Mouse (Mus musculus) hindbrain, embryonic 12.5 days (tissue): Measurements from ENCODE around the gene Ms4a6c. TPM values are rescaled to one million over a fixed set of nuclear protein-coding genes. Genes with fewer than 3 reads are reported as not detected.
"Not testable (repeated sequence)": the region's sequence is repeated elsewhere in the genome, so short reads cannot be mapped to it uniquely, and the experiment has no call there.

Experiments used
- ATAC-seq: fragments of 200-750 bp; cut with Nextera tagmentation; 2 replicates; pipeline ENCODE4 v1.8.0; 2017; ENCODE audit warnings: moderate TSS enrichment; ENCODE audit not compliant: low FRiP score
- H3K27ac ChIP-seq: fragments of 300-500 bp; sonication (generic); 2 replicates; pipeline ENCODE4 v1.5.1; 2016; ENCODE audit warnings: mild to moderate bottlenecking
- H3K27me3 ChIP-seq: fragments of 300-500 bp; sonication (generic); 2 replicates; pipeline ENCODE4 v1.6.1; 2016; ENCODE audit warnings: mild to moderate bottlenecking
- H3K36me3 ChIP-seq: fragments of 300-500 bp; sonication (generic); 2 replicates; pipeline ENCODE4 v1.6.1; 2016; ENCODE audit warnings: mild to moderate bottlenecking
- H3K4me1 ChIP-seq: fragments of 300-500 bp; sonication (generic); 2 replicates; pipeline ENCODE4 v1.6.1; 2016
- H3K4me2 ChIP-seq: fragments of 300-500 bp; sonication (generic); replicated peaks from 2 replicates; pipeline ENCODE4 v1.6.1; 2016; ENCODE audit warnings: mild to moderate bottlenecking
- H3K4me3 ChIP-seq: fragments of 300-500 bp; sonication (generic); 2 replicates; pipeline ENCODE4 v1.5.1; 2016; ENCODE audit warnings: mild to moderate bottlenecking
- H3K9ac ChIP-seq: fragments of 300-500 bp; sonication (generic); 2 replicates; pipeline ENCODE4 v1.6.1; 2016; ENCODE audit warnings: mild to moderate bottlenecking, moderate library complexity
- H3K9me3 ChIP-seq: fragments of 300-500 bp; sonication (generic); replicated peaks from 2 replicates; pipeline ENCODE4 v1.6.1; 2016; ENCODE audit warnings: mild to moderate bottlenecking
- WGBS: fragments of 180-500 bp; shearing (Covaris S2); methylation state at CpG from one replicate; pipeline ENCODE4 v1.1.7; 2016; 5-methylcytosine and 5-hydroxymethylcytosine counted together
- polyA plus RNA-seq: library from polyadenylated mRNA; unstranded; fragments of >200 nt; fragmentation: Nextera tagmentation; extraction: Ambion mirVana; gene quantifications from 2 replicates; pipeline ENCODE4 v1.2.1, GENCODE M21; 2016

The Ms4a6c gene
- polyA plus RNA-seq: 1.8 and 2.6 TPM in 2 replicates

DNA sequence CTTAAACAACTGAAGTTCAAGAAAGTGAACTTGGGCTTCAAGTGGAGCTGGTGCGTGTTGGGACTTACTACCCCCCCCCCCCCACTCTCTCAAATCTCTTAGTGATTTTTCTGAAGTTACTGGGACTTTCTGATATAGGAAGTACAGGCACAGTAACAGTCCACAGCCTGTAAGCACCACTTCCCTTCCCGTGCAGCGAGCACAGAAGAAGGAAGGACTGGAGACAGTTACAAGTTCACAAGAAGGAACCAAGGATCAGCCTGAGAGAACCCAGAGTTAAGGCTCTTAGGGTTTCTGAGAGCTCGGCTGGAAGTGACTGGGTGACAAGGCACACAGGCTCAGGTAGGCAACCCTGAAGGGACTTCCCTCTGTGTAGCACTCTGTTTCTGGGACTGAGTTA, at the start of gene Ms4a6c:
TSS of gene Ms4a6c (plus strand) at position 152 of the 400 bp plus-strand sequence.
- not testable (repeated sequence) for H3K4me1 ChIP-seq, H3K4me3 ChIP-seq, H3K9ac ChIP-seq, ATAC-seq, H3K27me3 ChIP-seq, H3K9me3 ChIP-seq, H3K36me3 ChIP-seq, H3K27ac ChIP-seq, H3K4me2 ChIP-seq
- 90% methylated on average over 4 of the region's 4 CpGs for WGBS

DNA sequence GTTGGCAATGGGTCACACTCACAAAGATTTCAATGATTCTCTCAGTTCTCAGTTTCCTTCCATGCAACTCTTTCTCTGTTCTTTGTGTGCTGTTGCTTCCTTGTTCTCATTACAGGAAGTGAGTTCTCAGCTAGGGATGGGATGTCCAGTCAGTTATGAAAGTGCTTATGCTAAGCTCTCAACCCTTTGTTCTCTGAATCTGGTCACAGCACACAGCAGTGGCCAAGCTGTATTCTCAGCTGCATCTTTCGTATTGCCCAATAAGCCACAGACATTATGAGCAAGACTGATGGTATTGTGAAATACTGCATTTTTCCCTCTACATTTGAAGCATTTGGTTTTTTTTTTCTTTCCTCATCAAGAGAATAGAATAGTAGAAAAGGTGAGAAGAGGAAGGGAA, 38.0 kb upstream of the Ms4a6c start:
- H3K4me3 ChIP-seq, H3K4me2 ChIP-seq, H3K9me3 ChIP-seq, ATAC-seq, H3K36me3 ChIP-seq, H3K4me1 ChIP-seq, H3K9ac ChIP-seq, H3K27me3 ChIP-seq, H3K27ac ChIP-seq: not testable (repeated sequence)
- WGBS: 88% methylated on average over 1 of the region's 1 CpGs

- no peak for ATAC-seq
- Histone ChIP-seq H3K4me1 (no peaks in the 10 kb centered on the region), H3K4me3 (no peak overlapping the region), H3K4me2 (no peak overlapping the region), H3K9me3 (no peaks in the 10 kb centered on the region), H3K27ac (no peak overlapping the region), H3K36me3 (no peaks in the 10 kb centered on the region), H3K27me3 (no peaks in the 10 kb centered on the region), H3K9ac (no peak overlapping the region)
- WGBS: 93% methylated on average over 4 of the region's 4 CpGs
Measured at GRCm38 (mm10) chr19:11435058-11435834, 33.9 kb upstream of the Ms4a6c start.

GRCm38 (mm10) chr19:11443338-11443737, 25.8 kb upstream of the Ms4a6c start, which contains the start of gene Ms4a4b:
TSS of gene Ms4a4b (plus strand) at chr19:11443553.
- H3K4me3 ChIP-seq: no peak within 1 kb of the TSS
- no peaks in the 10 kb centered on the region for H3K4me1 ChIP-seq
- H3K36me3 ChIP-seq: no peaks in the 10 kb centered on the region
- ATAC-seq: no peak
- no peak within 1 kb of the TSS for H3K27ac ChIP-seq
- H3K27me3 ChIP-seq: no peaks in the 10 kb centered on the region
- H3K9me3 ChIP-seq: no peaks in the 10 kb centered on the region
- H3K9ac ChIP-seq: no peak within 1 kb of the TSS
- H3K4me2 ChIP-seq: no peak within 1 kb of the TSS

- no peaks in the 10 kb centered on the region for H3K27me3 ChIP-seq
- no peak overlapping the region for H3K4me3 ChIP-seq
- H3K27ac ChIP-seq: no peak overlapping the region
- no peaks in the 10 kb centered on the region for H3K9me3 ChIP-seq
- ATAC-seq: no peak
- H3K4me1 ChIP-seq: no peaks in the 10 kb centered on the region
- no peaks in the 10 kb centered on the region for H3K36me3 ChIP-seq
- H3K9ac ChIP-seq: no peak overlapping the region
- WGBS: 84% methylated on average over 5 of the region's 5 CpGs
- H3K4me2 ChIP-seq: no peak overlapping the region
Measured at GRCm38 (mm10) chr19:11443964-11444363, 25.2 kb upstream of the Ms4a6c start.

DNA sequence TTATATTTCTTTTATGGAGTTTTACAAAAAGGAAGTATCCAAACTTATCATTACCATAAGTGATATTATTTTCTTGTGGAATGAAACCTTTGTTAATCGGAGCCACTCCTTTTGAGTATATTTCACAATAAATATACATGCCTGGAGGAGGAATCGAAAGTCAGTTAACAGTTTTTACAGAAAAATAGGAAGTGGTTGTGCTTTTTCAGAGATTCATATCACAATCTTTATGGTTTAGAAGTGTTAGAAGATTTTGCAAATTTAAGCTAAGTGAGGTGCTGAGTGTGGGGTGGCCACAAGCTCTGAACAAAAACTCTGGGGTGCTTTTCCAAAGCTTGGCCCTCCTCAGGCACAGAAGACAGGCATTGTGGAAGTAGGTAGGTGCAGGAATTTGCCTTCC, 21.9 kb upstream of the Ms4a6c start:
- no peak for ATAC-seq
- Histone ChIP-seq H3K9me3 (no peaks in the 10 kb centered on the region), H3K27me3 (no peaks in the 10 kb centered on the region), H3K4me3 (no peak overlapping the region), H3K27ac (no peak overlapping the region), H3K4me1 (no peaks in the 10 kb centered on the region), H3K9ac (no peak overlapping the region), H3K4me2 (no peak overlapping the region), H3K36me3 (no peaks in the 10 kb centered on the region)
- 89% methylated on average over 2 of the region's 2 CpGs for WGBS

DNA sequence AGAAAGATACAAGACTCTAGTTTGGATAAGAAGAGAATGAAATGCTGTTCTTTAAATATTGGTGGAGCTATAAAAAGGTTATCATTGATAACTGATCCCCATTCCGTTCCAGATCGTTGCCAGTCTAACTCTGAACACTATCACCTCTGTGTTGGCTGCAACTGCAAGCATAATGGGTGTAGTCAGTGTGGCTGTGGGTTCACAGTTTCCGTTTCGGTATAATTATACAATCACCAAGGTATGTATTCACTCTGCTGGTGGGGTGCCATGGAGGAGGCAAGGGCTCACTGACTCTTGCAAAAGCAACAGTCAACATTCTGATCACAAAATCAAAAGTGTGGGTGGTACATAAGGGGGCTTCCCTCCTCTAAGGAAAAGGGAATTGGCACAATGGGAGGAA, 10.1 kb upstream of the Ms4a6c start:
- H3K9me3 ChIP-seq, H3K4me1 ChIP-seq, H3K27me3 ChIP-seq, H3K27ac ChIP-seq, H3K36me3 ChIP-seq, ATAC-seq, H3K4me2 ChIP-seq, H3K4me3 ChIP-seq, H3K9ac ChIP-seq: not testable (repeated sequence)
- WGBS: 81% methylated on average over 4 of the region's 4 CpGs

- H3K4me2 ChIP-seq, H3K9ac ChIP-seq, ATAC-seq, H3K4me1 ChIP-seq, H3K9me3 ChIP-seq, H3K27me3 ChIP-seq, H3K27ac ChIP-seq, H3K4me3 ChIP-seq, H3K36me3 ChIP-seq: not testable (repeated sequence)
- 58% methylated on average over 1 of the region's 1 CpGs for WGBS
Measured at GRCm38 (mm10) chr19:11464795-11465194, 4.4 kb upstream of the Ms4a6c start.

DNA sequence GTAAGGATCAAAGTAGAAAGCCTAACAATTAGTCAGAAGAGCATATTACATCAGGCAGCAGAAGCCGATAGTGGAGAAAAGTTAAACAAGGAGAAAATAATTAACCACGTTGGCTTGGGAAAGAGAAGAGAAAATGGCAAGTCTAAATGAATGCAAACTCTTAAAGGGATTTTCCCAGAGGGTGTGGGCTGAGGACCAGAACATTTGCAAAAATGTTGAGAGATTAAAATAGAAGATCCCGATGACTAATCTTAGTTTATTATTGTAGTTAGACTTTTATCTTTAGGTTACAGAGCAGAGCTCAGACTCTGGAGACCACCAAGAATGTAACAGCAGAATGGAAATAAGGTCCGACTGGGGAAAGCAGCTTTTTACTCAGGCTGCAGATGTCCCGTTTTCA, 2.7 kb upstream of the Ms4a6c start:
- no peak overlapping the region for H3K9ac ChIP-seq
- no peaks in the 10 kb centered on the region for H3K4me1 ChIP-seq
- no peak overlapping the region for H3K27ac ChIP-seq
- ATAC-seq: no peak
- H3K4me3 ChIP-seq: no peak overlapping the region
- no peaks in the 10 kb centered on the region for H3K9me3 ChIP-seq
- WGBS: 82% methylated on average over 5 of the region's 5 CpGs
- H3K27me3 ChIP-seq: no peaks in the 10 kb centered on the region
- H3K36me3 ChIP-seq: no peaks in the 10 kb centered on the region
- no peak overlapping the region for H3K4me2 ChIP-seq

- not testable (repeated sequence) for H3K27ac ChIP-seq, ATAC-seq, H3K27me3 ChIP-seq, H3K36me3 ChIP-seq, H3K4me3 ChIP-seq, H3K4me2 ChIP-seq, H3K9me3 ChIP-seq, H3K9ac ChIP-seq, H3K4me1 ChIP-seq
- 68% methylated on average over 1 of the region's 1 CpGs for WGBS
Measured at GRCm38 (mm10) chr19:11468361-11468760, 805 bp upstream of the Ms4a6c start.

DNA sequence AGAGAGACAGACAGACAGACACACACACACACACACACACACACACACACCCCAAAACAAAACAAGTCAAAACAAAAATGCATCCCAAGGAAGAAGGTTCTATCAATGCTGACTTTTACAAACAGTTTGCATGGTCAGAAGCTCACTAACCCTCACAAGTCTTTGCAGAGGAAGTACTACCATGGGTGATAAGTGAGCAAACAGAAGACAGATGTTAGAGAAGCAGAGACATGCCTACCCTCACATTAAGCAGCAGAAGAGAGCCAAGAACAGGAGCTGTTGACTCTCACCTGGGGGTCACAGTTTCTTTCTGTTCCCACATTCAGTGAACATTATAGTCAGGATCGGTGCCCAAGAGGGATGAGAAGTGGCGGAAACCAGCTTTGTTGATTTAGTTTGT, 10.5 kb downstream of the Ms4a6c start:
- no peak overlapping the region for H3K4me2 ChIP-seq
- H3K27ac ChIP-seq: no peak overlapping the region
- H3K4me1 ChIP-seq: no peaks in the 10 kb centered on the region
- no peak for ATAC-seq
- H3K4me3 ChIP-seq: no peak overlapping the region
- no peaks in the 10 kb centered on the region for H3K36me3 ChIP-seq
- 87% methylated on average over 2 of the region's 2 CpGs for WGBS
- no peaks in the 10 kb centered on the region for H3K9me3 ChIP-seq
- no peaks in the 10 kb centered on the region for H3K27me3 ChIP-seq
- no peak overlapping the region for H3K9ac ChIP-seq

- Histone ChIP-seq H3K36me3 (no peaks in the 10 kb centered on the region), H3K4me2 (no peak overlapping the region), H3K9ac (no peak overlapping the region), H3K9me3 (no peaks in the 10 kb centered on the region), H3K4me3 (no peak overlapping the region), H3K4me1 (no peaks in the 10 kb centered on the region), H3K27me3 (no peaks in the 10 kb centered on the region), H3K27ac (no peak overlapping the region)
- 83% methylated on average over 2 of the region's 2 CpGs for WGBS
- no peak for ATAC-seq
Measured at GRCm38 (mm10) chr19:11482684-11483083, 13.5 kb downstream of the Ms4a6c start.

- 81% methylated on average over 4 of the region's 4 CpGs for WGBS
Measured at GRCm38 (mm10) chr19:11483941-11484340, 14.8 kb downstream of the Ms4a6c start.

More at GRCm38 (mm10) chr19:11483941-11484340, 14.8 kb downstream of the Ms4a6c start:
- Histone ChIP-seq H3K36me3 (no peaks in the 10 kb centered on the region), H3K9me3 (no peaks in the 10 kb centered on the region), H3K4me3 (no peak overlapping the region), H3K4me2 (no peak overlapping the region), H3K27me3 (no peaks in the 10 kb centered on the region), H3K4me1 (no peaks in the 10 kb centered on the region), H3K9ac (no peak overlapping the region), H3K27ac (no peak overlapping the region)
- ATAC-seq: no peak
